Mouse (Mus musculus): ENCODE data around the gene Tas2r137. TPM values are rescaled to one million over a fixed set of nuclear protein-coding genes. Genes with fewer than 3 reads are reported as not detected.

The Tas2r137 gene
- not detected in 2 replicates for polyA plus RNA-seq (2012; rRNA removed)

DNA sequence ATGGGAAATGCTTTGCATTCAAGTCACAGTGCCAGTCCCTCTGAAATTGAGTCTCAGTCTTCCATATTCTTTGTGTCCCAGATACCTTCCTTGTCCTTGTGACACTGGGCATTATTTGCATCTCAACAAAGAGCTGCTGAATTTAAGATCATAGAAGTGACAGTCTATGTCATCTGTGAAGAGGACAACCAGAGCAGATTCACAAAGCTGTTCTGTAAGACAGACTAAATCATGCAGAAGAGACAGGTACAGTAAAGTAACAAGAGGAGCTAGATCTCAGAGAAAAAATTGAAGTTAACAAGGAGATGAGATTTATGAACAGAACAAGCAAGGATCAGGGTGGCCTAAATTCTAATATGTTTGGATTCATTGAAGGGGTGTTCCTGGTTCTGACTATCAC is at the start of gene Tas2r137:
Tas2r137 (plus strand) TSS at position 301 of the 400 bp plus-strand sequence.
- DNase-seq (ENCODE audit: low read depth, low spot score), result no peak

- DNase-seq (ENCODE audit: low read depth, low spot score), result no peak
Measured at GRCm38 (mm10) chr6:40441276-40441675, 49.8 kb upstream of the Tas2r137 start.

DNA sequence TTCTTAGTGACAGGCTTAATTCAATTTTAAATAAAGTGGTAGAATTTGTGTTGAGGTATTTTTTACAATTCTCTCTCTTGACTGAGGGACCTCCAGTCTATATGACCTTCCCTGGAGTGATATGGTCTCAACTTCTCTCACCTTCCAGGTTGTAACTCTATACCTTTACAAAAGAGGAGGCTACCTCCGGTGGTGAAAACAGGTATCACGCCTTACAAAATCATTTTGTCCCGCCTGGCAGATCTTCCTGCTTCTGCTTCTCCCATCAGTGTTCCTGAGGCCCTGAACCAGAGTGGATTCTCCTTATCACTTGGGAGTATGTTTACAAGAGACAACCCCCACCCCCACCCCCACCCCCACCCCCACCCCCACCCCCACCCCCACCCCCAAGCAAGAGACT is 49.3 kb upstream of the Tas2r137 start:
- 16% methylated on average over 3 of the region's 3 CpGs for WGBS
- DNase-seq (ENCODE audit: low read depth, low spot score), result no peak

More at GRCm38 (mm10) chr6:40441276-40441675, 49.8 kb upstream of the Tas2r137 start:
- WGBS, result 46% methylated on average over 3 of the region's 3 CpGs

GRCm38 (mm10) chr6:40443281-40443928 is 47.6 kb upstream of the Tas2r137 start:
- WGBS, result 33% methylated on average over 10 of the region's 10 CpGs
- no peak for DNase-seq (ENCODE audit: low read depth, low spot score)

DNA sequence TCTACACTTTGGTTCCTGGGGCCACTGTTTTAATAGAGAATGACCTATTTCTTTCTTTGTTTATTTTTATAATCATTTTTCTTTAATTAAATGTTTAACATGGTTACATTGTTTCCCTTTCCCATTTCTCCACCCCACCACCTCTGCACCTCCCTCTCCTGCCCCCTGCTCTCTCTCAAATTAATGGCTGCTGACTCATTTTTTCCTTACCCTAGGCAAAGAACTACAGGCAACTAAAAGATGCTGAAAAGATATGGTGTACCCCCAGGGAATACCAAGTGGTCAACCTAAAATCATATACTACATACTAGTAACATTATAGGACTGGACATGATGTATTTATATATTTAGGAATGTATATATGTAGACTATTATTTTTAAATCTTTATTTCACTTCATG is 42.4 kb upstream of the Tas2r137 start:
- no peak for DNase-seq (ENCODE audit: low read depth, low spot score)

DNA sequence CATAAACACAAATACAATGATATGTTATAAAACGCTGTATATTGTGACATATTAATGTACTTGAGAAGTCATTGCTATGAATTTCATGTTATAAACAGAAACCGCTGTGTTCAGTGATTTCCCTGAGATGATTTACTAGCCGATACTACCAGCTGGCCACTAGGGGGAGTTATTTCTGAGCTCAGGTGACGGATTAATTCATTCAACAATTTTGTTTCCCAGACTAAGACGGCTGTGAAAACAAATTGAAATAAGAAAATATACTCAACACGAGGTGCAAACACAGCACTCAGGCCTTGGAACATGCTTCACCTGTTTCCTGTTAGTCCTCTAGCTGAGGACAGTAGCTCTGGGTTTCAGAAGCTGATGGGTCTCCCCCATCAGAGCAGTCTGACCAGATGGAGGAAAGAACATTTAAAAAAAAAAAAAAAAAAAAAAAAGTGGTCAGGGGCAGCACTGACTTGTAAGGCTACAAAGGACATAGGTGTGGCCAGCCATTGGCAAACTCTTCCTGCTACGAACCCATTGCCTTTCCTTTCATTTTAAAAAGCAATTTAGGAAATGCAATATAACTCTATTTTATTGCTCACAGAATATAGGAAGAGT is 36.5 kb upstream of the Tas2r137 start:
- DNase-seq (ENCODE audit: low read depth, low spot score), result no peak
- WGBS, result 12% methylated on average over 7 of the region's 7 CpGs

GRCm38 (mm10) chr6:40465710-40466109 is 25.3 kb upstream of the Tas2r137 start:
- 56% methylated on average over 6 of the region's 6 CpGs for WGBS
- no peak for DNase-seq (ENCODE audit: low read depth, low spot score)

GRCm38 (mm10) chr6:40470916-40471719 is 19.9 kb upstream of the Tas2r137 start, which contains the start of gene Ssbp1:
Ssbp1 (plus strand) TSS chr6:40471352.
- peak; percentile 77 for DNase-seq (ENCODE audit: low read depth, low spot score)

GRCm38 (mm10) chr6:40471720-40472010 is 19.4 kb upstream of the Tas2r137 start:
- peak; percentile 11 for DNase-seq (ENCODE audit: low read depth, low spot score)
- WGBS, result under 1% methylated on average over 7 of the region's 7 CpGs

More at GRCm38 (mm10) chr6:40470916-40471719, 19.9 kb upstream of the Tas2r137 start, which contains the start of gene Ssbp1:
- under 1% methylated on average over 54 of the region's 54 CpGs for WGBS

DNA sequence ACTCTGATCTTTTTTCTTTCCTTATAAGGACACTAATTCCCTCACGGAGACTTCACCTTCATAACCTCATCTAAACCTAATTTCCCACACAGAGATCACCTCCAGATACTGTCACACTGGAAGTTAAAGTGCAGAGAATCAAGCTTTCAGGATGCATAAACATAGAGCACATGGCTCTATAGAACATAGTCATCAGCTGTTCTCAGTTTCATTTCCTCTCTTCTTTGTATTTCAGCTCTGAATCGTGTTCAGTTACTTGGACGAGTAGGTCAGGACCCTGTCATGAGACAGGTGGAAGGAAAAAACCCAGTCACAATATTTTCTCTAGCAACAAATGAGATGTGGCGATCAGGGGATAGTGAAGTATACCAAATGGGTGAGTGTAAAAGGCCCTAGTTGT is 14.9 kb upstream of the Tas2r137 start:
- no peak for DNase-seq (ENCODE audit: low read depth, low spot score)
- WGBS, result 84% methylated on average over 4 of the region's 4 CpGs

- 80% methylated on average over 1 of the region's 1 CpGs for WGBS
- DNase-seq (ENCODE audit: low read depth, low spot score), result no peak
Measured at GRCm38 (mm10) chr6:40479705-40480104, 11.3 kb upstream of the Tas2r137 start.

DNA sequence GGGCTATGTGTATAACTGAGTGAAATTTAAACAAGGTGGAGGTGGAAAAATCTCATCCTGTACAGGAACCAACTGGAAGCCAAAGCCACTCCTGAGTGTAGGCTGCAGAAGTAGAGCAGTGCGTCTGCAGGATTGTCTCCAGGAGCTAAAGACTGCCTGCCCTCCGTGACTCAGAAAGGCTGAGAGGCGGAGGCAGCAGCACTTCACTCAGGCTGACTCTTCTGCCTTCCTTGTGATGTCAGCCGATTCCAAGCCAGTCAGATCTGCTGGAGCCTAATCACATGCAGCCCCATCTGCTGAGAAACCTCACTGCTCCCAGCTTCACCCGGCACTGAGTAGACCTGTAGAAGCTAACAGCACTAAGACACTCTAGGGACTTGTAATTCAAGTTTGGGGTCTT is 8.7 kb upstream of the Tas2r137 start:
- DNase-seq (ENCODE audit: low read depth, low spot score), result no peak
- 92% methylated on average over 5 of the region's 5 CpGs for WGBS

GRCm38 (mm10) chr6:40493229-40493628 is 2.2 kb downstream of the Tas2r137 start, which contains the start of gene Tas2r108:
Tas2r108 (plus strand) TSS chr6:40493529.
- WGBS, result 87% methylated on average over 3 of the region's 3 CpGs
- DNase-seq (ENCODE audit: low read depth, low spot score), result no peak

GRCm38 (mm10) chr6:40519408-40519807 is 28.4 kb downstream of the Tas2r137 start, which contains the start of gene Prss37:
Prss37 (minus strand) TSS chr6:40519508.
- 81% methylated on average over 1 of the region's 1 CpGs for WGBS

More at GRCm38 (mm10) chr6:40519408-40519807, 28.4 kb downstream of the Tas2r137 start, which contains the start of gene Prss37:
- no peak for DNase-seq (ENCODE audit: low read depth, low spot score)

Other genes starting within 250 kb of the Tas2r137 start
- gene Agk, start 166.1 kb upstream of the Tas2r137 start, polyA plus RNA-seq (2012; rRNA removed), result 7.7 and 8.4 TPM in 2 replicates
- gene E330009J07Rik, start 55.1 kb upstream of the Tas2r137 start, polyA plus RNA-seq (2012; rRNA removed), result 2.9 and 5.7 TPM in 2 replicates
- not detected in 2 replicates for gene Wee2, start 52.1 kb upstream of the Tas2r137 start, polyA plus RNA-seq (2012; rRNA removed)
- gene Ssbp1, start 19.9 kb upstream of the Tas2r137 start, polyA plus RNA-seq (2012; rRNA removed), result 6.4 and 8.3 TPM in 2 replicates
- not detected in 2 replicates for gene Tas2r108, start 2.3 kb downstream of the Tas2r137 start, polyA plus RNA-seq (2012; rRNA removed)
- not detected in 2 replicates for gene Prss37, start 28.3 kb downstream of the Tas2r137 start, polyA plus RNA-seq (2012; rRNA removed)
- not detected in 2 replicates for gene Olfr461, start 63.8 kb downstream of the Tas2r137 start, polyA plus RNA-seq (2012; rRNA removed)
- gene Olfr460, start 78.3 kb downstream of the Tas2r137 start, polyA plus RNA-seq (2012; rRNA removed), result not detected in 2 replicates
- 0.35 and 0.43 TPM in 2 replicates for gene Clec5a, start 94.6 kb downstream of the Tas2r137 start, polyA plus RNA-seq (2012; rRNA removed)
- gene Tas2r138, start 122.1 kb downstream of the Tas2r137 start, polyA plus RNA-seq (2012; rRNA removed), result not detected in 2 replicates
- 237 and 588 TPM in 2 replicates for gene Mgam, start 137.6 kb downstream of the Tas2r137 start, polyA plus RNA-seq (2012; rRNA removed)

Data from large intestine, adult 2 months (tissue).